Mouse (Mus musculus): ENCODE data around the gene Cyp27a1.

Cyp27a1 gene

DNA sequence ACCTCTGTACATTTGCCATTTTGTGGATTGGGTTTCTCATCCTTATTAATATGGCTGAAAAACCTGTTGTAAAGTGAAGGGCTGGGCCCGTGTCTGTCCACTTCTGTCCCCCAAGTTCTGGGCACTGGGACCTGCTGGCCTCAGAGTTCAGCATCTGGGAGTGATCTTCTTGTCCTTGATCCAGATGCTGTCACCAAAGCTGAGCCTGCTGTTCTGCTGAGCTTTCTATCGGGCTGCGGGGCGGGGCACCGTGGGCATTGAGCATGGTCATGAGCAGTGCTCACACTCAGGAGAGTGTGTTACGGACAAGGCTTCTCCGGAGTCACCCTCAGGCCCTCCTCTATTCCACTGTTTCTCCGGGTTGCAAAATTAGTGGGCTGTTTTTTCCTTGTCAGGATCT is 4.7 kb downstream of the Cyp27a1 start:
- DNase-seq (ENCODE audit: low spot score in 2 of 2): no peak

DNA sequence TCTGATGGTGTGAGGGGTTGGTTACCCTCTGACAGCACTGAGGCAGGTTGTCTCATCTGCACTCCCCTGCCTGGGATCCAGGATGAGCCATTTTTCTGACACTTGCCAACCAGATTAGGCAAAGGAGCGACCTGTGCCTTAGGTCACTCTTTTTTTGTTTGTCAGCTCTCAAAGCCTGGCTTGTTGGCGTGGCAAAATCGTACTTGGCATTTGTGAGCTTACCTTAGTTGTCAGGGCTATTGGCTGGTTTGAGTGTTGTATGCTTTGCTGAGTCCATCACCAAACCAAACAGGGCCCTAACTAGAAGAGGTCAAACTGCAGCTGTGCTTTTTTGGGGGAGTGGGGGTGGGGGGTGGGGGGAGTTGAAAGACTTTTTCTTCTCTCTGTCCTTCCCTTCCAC is 5.9 kb downstream of the Cyp27a1 start:
- no peak for DNase-seq (ENCODE audit: low spot score in 2 of 2)

DNA sequence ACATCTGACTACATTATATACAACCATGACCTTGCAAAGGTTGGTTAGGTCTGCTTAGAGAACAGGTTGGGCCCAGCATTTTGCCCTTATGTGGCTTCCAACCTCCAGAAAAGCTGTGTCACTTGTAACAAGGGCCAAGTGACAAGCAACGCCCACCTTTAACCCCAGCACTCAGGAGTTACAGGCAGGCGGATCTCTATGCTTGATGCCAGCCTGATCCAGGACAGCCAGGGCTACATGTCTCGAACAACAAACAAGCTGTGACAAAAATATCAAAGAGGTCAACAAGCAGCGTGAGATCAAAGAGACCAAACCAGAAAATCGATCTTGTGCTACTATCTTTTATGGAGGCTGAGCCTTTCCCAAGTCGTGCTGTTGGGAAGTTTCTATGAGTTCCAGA is 8.3 kb downstream of the Cyp27a1 start:
- no peak for DNase-seq (ENCODE audit: low spot score in 2 of 2)

DNA sequence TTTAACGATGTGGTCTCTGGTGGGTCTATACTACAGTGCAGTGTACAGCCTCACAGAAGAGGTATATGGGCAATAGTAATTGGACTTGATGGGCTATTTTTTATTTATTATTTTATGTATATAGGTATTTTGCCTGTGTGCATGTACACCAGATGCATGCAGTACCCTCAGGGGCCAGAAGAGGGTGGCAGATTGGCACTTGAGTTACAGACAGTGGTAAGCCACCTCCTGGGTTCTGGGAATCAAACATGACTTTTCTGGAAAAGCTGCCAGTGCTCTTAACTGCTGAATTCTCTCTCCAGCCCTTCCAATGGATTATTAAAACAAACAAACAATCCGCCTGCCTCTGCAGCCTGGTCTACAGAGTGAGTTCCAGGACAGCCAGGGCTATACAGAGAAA is 10.4 kb downstream of the Cyp27a1 start:
- peak in 1 of 2 experiments; percentile 29 for DNase-seq (ENCODE audit: low spot score in 2 of 2)

DNA sequence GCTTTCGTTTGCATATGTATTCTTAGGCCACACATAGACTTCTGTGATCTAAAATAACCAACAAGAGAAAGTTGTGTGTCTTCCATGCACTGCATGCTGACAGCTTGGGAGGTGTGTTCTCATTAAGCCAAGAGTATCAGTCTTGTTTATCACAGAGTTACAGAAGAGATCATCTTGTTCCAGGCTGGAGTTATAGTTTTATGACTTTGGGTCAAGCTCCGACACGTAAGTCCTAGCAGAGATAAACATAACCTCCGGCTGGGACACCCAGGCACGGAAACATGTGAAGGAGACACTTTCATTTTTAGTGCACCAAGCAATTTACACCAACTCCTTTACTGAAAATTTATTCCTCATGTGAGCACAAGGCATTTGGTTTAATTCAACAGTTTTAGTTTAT is 12.7 kb downstream of the Cyp27a1 start:
- DNase-seq (ENCODE audit: low spot score in 2 of 2): no peak

DNA sequence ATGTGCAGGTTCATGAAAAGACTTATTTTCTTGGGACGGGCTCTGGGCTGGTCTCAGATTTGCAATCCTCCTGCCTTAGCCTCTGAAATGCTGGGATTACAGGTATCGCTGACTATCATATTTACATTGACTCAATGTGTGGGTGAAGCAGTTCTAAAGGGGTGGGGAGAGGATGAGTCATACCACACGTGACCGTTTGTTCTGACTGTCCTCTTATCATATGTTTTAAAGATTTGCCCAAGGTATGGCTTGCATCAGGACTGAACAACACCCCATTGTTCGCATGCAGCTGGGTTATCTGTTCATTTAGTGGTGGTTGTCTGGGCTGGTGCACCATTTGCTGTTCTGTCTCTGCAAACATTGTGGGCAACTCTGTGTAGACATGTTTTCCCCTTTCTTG is 13.3 kb downstream of the Cyp27a1 start:
- no peak for DNase-seq (ENCODE audit: low spot score in 2 of 2)

DNA sequence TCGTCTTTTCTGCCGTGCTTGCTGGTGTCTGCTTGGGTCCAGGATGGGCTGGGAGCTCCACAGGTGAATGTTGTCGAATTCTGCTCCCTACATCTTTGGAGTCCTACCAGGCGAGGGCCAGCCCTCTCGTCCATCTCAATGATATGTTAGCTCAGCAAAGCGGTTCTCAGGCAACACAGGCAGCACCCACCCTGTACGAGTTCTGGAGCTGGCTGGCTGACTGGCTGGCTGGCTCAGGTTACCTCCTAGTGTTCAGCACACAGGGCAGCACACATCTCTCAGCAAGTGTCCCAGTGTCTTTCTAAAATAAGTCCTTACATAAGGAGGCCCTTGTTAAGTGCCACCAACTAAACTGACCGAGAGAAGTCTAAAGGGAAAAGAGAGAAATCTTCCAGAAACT is 15.1 kb downstream of the Cyp27a1 start:
- no peak for DNase-seq (ENCODE audit: low spot score in 2 of 2)

DNA sequence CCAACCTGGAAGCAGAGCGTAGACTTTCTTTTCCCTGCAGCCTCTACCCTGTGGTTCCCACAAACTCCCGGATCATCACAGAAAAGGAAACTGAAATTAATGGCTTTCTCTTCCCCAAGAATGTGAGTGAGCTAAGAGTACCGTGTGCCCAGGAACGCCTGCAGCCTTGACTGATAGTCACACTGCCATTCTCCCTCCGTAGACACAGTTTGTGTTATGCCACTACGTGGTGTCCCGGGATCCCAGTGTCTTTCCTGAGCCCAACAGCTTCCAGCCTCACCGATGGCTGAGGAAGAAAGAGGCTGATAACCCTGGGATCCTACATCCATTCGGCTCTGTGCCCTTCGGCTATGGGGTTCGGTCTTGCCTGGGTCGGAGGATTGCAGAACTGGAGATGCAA is 23.6 kb downstream of the Cyp27a1 start:
- no peak for DNase-seq (ENCODE audit: low spot score in 2 of 2)

DNA sequence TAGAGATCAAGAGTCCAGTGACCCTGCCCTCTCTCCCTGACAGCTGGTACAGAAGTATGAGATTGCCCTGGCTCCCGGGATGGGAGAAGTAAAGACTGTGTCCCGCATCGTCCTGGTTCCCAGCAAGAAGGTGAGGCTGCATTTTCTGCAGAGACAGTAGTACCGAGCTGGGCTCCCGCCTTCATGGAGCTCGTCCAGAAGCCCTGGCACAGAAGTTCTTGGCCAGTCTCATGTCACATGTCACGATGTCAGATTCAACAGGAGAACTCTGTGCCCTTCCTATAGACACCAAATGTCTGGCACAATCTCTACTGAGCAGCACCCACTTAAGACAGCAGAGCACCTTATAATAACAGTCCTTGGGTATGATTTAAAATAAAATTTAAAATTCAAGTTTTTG is 24.1 kb downstream of the Cyp27a1 start:
- DNase-seq (ENCODE audit: low spot score in 2 of 2): no peak

DNA sequence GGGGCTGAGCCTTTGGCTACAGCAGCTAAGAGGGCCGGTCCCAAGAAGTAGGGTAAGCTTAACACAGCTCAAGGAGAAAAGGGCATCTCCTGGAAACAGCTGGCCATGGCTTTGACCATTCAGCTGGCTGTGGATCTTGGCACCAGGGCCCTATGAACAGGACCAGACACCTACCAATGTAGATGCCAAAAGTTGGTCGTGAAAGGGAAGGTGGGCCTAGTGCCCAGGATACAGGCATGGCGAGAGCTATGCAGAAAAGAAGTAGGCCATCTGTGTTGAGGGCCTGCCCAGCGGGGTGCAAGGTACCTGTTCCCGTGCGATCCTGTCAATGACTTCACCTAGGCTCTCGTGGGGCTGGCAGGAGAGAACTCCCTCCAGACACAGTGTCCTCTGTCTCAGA is 27.5 kb downstream of the Cyp27a1 start:
- DNase-seq (ENCODE audit: low spot score in 2 of 2): no peak

DNA sequence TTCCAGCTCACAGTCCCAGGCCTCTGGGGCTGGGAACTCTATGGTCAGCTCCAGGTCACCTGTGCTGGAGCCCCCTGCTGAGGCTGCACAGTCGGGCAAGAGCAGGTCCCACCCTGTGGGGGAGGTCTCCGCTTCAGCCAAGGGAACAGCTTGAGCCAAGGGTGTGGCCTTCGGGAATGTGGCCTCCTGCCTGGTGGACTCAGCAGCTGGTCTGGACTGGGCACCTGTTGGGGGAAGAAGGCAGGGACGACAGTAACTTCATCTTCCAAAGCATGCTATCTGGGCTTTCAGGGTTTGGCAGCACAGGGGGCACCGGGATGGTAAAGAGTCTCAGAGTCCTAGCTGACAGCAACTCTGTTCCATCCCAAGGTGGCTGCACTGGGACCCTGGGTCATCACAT is 34.0 kb downstream of the Cyp27a1 start:
- no peak for DNase-seq (ENCODE audit: low spot score in 2 of 2)

DNA sequence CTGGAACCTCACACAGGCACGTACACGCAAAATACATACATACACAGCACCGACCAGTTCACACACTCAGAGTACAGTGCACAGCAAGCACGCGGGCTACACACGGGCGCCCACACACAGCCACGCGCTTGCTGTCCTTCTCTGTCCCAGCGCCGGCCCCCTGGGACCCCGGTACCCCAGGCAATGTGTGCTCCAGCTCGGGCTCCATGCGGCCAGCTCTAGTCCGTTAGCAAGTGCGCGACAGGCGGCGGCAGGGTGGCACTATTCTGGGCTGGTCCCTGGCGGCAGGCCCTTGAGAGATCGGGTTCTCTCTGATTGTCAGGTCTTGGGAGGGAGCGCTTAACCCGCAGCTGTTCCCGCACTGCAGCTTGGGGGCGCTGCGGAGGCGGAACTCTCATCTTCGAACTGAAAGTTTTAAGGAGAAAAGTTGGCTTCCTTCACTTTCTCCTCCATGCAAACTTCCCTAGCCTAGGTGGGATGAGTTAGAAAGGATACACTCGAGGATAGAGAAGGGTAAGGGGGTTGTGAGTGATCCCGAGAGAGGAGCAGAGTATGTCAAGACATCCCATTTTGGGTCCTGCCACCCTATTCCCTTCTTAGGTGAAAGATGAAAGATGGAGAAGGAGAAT is 35.4 kb downstream of the Cyp27a1 start, which contains the start of gene Prkag3:
TSS of gene Prkag3 (minus strand) at position 579 of the 629 bp plus-strand sequence.
- peak in 1 of 2 experiments; percentile 50 for DNase-seq (ENCODE audit: low spot score in 2 of 2)

DNA sequence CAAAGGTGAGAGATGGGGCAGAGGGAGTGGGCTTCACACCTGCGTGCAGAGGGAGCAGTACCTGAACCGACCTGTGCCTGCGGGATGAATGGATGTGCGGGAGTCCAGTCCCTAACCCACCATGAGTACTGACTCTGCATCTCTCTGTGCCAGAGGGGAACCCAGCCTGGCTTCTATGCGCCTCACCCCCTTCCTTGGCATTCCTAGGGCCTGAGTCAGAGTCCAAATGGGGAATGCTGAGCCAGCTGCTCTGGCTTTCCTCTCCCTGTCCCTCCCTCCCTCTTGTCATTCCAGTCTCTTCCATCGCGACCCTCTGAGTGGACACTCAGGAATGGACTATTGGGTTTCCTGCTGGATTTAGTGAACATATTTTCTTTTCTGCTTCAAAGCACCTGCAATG is 35.9 kb downstream of the Cyp27a1 start:
- DNase-seq (ENCODE audit: low spot score in 2 of 2): no peak

DNA sequence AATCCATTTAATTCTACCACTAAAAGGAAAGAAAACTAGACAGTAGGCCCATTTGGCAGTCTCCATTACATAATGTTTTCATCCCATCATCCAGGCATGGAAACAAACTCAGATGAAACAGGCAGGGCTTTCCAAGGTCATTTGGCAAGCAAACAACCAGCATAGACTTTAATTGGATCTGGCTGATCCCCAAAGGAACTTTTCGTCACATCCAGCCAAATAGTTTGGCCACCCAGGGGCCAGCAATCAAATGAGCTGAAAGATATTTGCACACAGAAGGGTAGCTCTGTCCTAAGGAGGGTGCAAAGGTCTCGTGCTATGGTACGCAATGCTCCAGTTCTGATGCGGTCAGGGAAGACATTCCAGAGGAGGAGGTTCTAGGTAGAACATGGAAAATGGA is 37.3 kb downstream of the Cyp27a1 start:
- DNase-seq (ENCODE audit: low spot score in 2 of 2): no peak

DNA sequence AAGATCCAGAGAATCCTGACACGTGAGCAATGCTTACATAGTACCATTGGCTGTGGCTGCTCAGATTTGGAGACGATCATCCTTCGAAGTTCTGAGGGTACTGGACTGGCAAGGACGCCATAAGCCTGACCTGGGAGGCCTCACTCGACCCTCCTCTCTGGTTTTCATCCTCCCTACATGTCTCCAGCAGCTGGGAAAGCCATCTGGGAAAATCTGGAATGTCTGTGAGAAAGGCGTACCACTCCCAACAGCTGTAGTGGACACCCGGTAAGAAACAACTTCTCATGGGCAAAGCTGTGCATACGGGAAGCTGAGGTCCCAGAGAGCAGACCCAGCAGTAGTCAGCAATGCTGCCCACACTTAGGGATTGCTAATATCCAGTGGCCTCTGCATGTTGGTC is 38.8 kb downstream of the Cyp27a1 start:
- DNase-seq (ENCODE audit: low spot score in 2 of 2): no peak

DNA sequence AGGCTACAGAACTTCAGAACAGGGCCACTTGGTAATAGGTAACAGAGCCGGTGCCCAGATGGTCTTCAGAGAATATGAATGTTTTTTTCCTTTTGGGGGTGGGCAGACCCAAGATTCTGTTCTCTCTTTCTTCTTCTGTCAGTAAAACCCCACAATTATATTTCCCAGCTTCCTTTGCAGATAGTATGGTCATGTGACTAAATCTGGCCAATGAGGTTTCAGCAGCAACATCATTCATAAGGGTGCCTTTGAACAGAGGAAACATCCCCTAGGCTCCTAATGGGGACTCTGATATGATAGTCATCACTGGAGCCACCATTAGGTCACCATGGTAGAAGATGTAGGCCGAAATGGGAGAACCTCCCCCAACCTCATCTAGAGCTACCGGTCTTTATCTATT is 39.5 kb downstream of the Cyp27a1 start:
- DNase-seq (ENCODE audit: low spot score in 2 of 2): no peak

DNA sequence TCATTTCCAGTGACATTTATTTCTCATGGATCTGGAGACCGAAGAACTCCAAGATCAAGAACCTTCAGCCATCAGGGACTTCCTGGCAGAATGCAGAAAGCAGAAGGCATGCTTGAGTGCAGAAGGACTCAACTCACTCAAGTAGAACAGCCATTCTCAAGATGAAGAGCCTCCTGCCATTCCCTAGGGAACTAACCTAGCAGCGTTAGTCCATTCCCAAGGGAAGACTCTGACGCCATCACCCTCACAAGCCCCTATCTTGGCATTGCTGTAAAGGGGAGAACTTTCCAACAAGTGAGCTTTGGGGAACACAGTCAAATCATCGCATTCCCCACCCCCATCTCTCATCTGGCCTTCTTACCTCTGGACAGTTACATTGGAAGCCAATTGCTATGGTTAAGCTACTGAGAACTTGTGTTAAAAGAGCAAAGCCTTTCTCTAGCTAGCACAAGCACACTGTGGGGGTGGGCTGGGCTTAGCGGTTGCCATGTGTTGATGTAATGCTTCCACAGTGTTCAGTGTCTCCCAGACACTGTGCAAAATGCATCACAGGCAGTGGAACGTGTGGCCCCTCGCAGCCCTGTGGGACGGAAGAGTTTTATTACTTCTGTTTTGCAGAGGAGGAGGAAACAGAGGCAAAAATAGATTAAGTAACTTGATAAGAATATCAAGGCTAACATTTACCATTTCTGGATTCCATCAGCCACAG is 40.0 kb downstream of the Cyp27a1 start:
- DNase-seq (ENCODE audit: low spot score in 2 of 2): no peak

DNA sequence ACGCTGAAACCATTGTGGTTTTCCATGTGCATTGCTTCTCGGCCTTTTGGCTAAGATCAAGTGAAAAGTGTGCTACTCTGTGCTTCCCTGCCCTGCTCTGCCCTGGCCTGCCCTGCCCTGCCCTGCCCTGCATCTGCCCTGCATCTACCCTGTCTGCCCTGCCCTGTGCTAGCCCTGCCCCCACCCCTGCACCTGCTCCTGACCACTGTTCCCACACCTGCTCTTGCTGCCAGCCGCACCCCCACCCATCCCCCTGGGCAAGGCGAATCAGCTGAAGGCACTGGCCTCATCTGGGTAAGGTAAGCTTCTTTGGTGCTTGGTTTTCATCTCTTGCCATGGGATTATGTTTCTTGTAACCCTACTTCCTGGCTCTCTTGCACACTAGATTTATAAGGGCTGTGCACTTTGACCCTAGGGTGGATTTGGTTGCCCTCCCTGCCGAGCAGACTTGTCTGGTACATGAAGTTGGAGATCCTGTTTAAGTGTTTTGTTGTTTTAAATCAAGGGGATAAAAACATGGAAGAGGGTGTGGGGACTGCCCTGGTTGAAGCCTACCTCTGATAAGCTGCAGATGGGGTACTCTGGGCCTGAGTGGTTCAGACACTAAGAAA is 40.9 kb downstream of the Cyp27a1 start:
- DNase-seq (ENCODE audit: low spot score in 2 of 2): no peak

DNA sequence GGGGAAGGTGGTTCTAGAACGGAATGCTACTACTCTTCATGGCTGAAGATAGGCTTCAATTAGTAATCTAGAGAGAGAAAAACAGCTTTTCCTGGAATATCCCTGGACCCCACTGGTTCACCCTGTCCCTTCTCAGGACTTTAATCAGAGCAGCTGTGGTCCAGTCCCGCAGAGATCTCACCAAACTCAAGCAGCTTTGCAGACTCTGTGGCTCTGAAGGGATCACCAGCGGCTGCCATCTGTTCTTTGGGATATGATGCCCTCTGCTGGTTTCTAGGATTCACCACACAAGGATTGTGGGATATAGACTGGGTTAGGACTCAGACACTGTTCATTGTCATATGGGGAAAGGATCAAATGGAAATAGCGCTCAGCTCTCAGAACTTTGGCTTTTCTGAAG is 46.4 kb downstream of the Cyp27a1 start:
- DNase-seq (ENCODE audit: low spot score in 2 of 2): no peak

DNA sequence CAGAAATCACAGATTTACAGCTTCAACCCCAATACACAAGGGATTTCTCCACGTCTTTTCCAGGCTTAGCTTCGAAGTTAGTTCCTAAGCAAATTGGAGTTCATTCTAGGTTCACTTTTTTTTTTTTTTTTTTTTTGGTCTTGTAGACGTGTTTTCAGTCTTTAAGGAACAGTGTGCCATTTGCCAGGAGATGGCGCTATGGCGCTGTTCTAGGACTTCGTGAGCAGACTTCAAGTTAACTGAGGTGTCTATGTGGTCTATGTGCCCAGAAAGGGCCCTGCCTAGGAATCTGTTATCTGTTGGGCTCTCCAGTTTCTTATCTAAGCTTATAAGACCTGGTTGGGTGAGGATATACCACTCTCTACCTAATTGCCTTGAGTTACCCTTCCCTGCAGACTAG is 49.7 kb downstream of the Cyp27a1 start:
- DNase-seq (ENCODE audit: low spot score in 2 of 2): peak; percentile 49 to 66

DNA sequence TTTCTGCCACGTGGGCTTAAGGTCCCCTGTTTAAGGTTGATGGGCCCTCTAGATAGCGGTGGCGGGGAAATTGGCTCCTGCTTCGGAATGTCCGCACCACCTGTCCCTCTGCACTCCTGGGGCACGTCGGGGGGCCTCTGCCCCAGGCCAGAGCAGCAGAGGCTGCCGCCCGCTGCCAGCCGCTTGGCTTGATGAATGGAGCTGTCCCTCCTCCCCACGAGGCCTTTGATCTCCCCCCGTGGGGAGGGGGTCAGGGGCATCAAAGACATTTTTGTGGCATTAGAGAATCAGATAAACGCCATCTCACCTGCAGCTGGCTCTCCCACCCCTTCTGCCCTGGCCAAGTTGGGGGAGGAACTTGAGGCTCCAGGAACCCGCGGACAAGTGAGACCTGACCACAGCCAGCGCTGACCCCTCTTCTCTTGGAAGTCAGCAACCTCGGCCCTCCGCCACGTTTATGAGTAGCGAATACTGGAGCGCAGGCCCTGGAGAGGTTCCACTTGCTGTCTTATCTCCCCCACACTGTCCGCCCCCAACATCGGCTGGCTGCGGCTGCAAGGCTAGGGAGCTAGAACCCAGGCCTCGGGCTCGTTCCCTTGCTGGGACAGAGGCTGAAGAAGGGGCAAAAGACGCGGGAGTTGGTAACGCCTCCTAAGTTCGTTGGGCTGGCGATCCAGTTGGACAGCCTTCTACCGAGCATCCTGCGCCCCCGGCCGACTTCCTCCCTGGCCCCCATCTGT is 57.5 kb downstream of the Cyp27a1 start:
- no peak for DNase-seq (ENCODE audit: low spot score in 2 of 2)

DNA sequence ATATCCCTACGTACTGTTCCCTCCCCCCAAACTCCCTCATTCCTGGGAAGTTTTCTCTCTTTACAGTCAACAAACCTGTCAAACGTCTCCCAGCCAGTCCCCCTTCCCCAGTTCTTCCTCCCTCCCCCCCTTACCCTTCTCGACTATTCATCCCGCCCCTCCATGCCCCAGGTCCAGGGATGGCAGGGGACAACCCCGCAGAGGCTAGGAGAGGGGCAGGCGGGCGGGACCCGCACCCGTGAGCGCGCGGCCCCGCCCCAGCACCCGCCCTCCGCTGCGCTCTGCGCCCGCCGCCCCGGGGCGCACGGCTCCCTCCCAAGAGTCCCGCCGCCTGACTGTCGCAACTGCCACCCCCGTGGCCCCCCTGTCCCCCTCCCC is 58.1 kb downstream of the Cyp27a1 start:
- no peak for DNase-seq (ENCODE audit: low spot score in 2 of 2)

DNA sequence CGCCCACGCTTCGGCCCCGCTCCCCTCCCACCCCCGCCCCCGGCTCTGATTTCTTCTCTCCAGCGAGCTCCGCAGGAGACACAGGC is 58.3 kb downstream of the Cyp27a1 start, which contains the start of gene Wnt6:
TSS of gene Wnt6 (plus strand) at position 48 of the 86 bp plus-strand sequence.
- no peak for DNase-seq (ENCODE audit: low spot score in 2 of 2)

Measured in cerebellum, postnatal 4 days (tissue).